Mouse (Mus musculus): ENCODE measurements at regions not wholly inside any gene's neighbourhood (a gene's known extent, or its start where the extent isn't known, plus 50 kb on each side); places are given as distances from the start of the nearest gene placed in this dataset.

DNA sequence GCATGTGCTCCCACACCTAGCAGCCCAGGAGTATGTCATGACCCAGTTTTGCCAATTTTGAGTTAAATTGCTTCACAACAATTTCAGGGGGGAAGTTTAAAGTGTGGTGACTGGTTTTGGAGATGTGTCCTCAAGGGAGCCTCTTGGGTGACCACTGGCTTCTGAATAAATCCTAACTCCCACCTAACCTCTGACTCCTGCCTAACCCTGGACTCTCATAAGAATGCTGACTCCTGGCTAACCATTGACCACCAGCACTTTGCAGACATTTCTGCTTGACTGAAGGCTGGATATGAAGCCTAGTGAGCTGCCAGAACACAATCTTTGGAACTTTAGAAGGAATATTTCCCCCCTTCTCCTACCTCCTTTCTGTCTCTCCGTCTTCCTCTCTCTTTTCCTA lies 133.3 kb upstream of the Tmpo start:
- in situ Hi-C loops (cut with MboI, MseI) = no loop called here

DNA sequence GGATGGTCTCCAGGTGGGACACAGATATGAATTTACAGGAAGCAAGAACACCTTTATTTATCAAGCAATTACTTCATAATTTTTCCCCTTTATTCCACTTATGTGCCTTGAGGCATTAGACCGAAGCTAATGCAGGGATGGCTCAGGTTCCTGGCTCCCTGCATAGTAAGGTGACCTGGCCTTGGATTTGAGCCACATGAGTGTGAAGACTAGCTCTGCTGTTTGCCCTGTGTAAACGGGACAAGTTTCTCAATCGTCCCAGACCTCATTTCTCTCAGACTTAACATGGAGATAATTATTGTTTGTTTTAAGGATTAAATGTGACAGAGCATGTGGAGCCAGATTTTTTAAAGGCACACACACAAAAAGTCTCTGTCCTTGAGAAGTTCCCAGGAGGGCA lies 132.2 kb upstream of the Tmpo start:
- in situ Hi-C loops (cut with MboI, MseI) = no loop called here

DNA sequence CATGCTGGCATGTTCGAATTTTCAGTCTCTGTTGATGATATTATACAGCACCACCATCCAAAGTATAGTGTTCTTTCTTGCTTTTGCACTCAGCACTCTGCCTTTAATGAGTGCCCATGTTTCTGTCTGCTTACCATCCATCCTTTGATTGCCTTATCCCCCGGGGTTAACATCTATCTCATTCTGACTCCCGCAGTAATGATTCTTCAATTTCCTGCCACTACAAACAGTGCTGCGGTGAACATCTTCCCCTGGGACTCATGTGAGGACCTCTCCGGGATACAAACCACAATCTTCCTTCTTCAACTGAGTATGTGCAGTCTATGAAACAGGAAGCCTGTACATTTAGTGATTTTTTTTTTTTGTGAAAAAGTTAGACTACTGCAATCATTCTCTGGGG lies 131.8 kb upstream of the Tmpo start:
- in situ Hi-C loops (cut with MboI, MseI) = no loop called here

DNA sequence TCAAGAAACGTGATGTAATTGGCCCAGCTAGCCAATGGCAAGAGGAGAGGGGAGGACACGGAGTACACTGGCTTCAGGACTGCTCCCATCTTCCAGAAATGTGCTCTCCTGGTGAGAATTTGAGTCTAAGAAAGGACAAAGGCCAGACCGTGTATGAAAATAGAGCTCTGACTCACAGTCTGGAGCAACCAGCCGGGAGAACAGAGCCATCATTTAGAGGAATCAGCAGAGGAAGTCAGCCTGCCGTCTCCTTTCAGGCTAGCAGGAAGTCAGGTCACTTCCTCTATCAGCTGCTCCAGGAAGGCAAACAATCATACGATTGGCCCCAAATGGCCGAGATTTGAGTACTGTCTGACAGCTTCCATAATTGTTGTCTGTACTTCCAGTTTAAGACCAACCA lies 119.0 kb upstream of the Tmpo start:
- in situ Hi-C loops (cut with MboI, MseI) = no loop called here

DNA sequence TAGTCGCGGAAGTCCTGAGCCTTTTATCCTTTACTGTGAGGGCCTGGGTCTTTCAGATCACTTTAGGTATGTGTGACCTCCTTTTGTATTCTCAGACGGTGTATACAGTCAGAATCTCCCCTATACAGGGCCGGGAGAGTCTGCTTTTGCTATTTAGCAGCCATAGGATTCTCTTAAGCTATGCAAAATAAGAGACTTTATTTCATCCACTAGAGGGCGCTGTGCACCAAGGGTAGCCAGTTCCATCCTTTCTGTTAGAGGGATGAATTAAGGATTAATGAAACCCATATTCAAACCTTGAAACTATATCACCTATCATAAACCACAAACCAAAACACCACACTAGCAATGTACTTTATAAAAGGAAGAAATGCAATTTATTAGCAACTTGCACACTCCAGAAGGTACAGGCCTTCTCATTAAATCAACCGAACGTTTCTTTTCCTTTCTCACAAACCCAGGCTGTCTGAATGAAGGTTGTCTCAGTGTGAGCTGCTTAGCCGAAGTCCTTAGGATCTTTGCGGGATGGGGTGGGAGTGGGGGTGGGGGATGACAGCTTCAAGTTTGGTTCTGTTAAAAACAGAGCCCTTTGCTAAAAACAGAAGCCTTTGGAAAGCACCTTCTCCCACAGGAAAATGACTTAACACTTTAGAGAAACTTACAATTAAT lies 116.8 kb upstream of the Tmpo start:
- in situ Hi-C loops (cut with MboI, MseI) = no loop called here

DNA sequence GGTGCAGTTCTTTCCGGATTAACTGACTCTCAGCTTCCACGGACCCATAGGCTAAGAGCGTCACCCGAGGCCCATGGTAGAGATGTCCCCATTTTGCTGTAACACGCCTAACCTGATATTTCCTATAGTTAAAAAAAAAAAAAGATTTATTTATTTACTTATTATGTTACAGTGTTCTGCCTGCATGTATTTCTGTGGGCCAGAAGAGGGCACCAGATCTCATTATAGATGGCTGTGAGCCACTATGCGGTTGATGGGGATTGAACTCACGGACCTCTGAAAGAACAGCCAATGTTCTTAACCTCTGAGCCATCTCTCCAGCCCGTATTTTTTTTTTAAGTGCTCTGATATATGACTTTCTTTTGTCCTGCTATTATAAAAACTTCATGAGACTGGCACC lies 114.2 kb upstream of the Tmpo start:
- in situ Hi-C loops (cut with MboI, MseI) = no loop called here

DNA sequence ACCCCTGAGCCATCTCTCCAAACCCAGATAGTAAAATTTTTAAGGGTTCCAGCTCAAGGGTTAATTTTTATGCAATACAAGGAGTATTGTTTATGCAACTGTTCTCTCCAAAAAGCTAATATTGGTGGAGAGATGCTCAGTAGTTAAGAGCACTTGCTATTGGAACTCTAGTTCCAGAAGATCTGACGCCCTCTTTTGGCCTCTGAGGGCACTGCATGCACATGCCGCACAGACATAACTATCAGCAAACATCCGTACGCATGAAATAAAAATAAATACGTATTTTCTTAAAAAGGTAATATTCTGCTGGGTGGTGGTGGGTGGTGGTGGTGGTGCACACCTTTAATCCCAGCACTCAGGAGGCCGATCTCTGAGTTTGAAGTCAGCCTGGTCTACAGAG lies 112.1 kb upstream of the Tmpo start:
- in situ Hi-C loops (cut with MboI, MseI) = no loop called here

DNA sequence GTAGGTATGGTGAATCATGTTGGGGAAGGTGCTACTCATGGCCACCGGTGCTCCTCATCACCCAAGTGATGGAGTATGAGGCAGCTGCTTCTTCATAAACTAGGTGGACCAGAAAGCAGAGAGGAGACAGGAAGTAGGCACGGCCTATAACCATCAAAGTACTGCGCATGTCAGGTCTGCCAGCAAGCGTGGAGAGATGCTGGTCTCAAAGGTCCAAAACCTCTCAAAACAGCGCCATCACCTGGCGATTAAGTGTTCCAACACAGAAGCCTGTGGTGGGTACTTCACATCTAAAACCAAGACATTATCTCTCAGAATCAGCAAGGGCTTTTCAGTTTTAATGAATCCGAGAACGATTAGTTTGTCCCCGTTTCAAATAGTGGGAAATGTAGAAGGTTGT lies 103.1 kb upstream of the Tmpo start:
- in situ Hi-C loops (cut with MboI, MseI) = no loop called here

DNA sequence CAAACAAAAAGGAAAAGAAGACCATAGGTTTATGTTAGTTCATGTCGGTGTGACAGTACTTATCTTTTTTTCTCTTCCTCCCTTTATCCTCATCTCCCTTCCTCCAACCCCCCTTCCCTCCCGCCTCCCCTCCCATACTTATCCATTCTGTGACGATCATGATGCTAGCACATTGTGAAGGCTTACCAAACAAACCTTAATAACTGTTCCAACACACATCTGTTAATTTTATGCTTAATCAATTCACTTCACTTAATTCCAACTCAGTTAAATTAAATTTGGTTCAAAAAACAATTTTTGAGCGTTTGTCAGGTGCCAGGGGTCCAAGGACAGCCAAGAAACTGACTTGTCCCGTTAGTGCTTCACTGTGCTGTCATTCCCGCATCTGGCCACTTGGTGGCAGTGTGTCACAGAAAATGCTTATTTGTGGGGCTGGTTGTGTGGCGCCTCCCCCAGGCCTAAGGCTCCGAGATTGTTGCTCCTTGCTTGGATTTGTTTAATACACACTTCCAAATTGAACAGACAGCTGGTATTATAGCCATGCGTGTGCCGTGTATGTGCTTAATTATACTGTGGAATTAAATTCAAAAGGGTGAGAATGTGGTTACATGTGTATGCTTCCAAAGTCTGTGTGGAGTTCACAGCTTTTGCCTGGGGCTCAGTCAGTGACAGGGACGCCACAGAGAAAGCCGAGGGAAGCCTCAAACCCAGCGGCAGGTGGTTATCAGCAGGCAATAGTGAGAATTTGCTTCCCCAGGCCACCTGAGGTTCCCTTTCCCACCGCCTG lies 90.0 kb upstream of the Tmpo start:
- in situ Hi-C loops (cut with MboI, MseI) = loop anchor here (10.0 kb wide), 1 partner anchor 1754 kb away; no protein-coding TSS in a partner anchor

DNA sequence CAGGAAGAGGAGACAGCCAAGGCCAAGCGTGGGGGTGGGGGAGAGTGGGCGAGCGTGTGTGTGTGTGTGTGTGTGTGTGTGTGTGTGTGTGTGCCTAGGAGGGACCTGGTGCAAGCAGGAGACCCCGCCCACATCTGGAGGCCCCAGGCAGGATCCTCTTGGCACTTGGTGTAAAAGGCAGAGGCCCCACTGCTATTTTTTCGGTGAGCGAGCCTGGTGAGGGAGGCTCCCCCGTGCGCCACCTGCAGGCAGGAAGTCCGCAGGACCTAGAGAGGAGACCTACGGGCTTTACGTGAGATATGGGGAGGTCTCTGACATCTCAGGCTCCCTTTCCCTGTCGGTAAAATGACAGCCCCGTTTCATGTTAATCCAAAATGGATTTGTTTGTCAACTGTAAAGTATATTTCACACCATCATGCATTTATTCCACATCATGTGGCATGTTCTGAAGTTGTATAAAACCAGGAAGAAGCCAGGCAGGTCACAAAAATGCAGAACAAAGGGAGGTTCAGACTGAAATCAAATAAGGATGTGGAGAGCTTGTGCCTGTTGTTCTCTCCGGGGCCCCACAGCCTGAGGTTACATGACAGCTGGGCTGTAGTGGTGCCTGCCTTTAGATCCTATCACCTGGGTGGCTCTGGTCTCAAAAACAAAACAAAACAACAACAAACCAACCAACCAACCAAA lies 89.3 kb upstream of the Tmpo start:
- in situ Hi-C loops (cut with MboI, MseI) = loop anchor here (10.0 kb wide), 1 partner anchor 1754 kb away; no protein-coding TSS in a partner anchor

DNA sequence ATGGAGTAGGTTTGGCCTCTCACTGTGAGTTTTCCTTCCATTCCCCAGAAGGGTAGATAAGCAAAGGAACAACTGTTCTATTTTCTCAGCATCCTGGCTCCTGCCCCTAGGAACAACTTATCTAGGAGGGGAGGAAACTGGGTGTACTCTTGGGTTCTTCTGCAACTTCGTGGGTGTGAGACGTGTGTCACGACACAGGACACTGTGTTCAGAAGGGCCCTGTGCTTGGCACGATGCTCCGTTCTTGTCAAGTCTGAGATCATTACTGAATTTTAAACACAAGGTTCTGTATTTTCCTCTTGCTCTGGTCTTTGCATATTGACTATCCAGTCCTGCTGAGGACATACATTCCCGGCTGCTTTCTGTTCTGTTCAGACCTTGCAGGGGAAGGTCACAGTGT lies 86.8 kb upstream of the Tmpo start:
- in situ Hi-C loops (cut with MboI, MseI) = no loop called here

DNA sequence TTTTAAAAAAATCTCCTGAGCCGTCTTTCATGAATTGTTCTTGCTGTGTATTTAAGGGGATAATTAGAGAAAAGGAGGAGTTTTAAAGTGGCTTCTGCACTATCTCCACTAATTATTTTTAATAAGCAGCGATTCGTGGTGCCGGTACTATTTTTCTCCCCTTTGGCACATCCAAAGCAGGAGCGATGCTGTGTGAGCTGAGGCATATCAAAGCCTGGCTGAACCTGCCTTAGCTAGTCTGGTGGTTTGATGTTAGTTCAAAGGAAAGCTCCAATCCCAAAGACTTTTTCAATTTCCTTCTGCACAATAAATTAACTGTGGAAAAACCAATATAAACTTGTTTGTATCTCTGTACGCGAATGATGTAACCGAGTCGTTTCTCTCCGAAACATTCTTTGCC lies 79.3 kb upstream of the Tmpo start:
- in situ Hi-C loops (cut with MboI, MseI) = no loop called here

DNA sequence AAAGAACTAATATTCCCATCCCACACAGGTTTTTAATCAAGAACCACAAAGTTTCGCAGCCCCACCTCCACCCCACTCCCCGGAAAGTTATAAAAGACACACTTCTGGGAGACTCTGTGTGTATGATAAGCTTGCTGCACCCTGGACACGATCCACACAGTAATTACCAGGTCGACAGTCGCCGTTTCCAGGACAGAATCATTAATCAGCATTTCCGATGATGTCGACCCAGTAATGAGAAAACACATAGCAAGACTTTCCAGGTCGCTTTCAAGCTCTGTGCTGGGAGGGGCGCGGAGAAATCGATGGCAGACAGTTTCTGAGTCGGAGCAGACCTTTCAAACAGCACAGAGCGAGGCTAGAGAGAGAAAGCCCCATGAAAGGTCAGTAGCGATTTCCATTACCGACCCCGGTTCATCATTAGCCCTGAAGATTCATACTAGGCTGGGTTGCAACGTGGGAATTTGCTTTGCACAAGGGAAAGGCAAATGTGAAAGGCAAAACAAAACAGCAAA lies 68.6 kb upstream of the Tmpo start:
- in situ Hi-C loops (cut with MboI, MseI) = no loop called here

DNA sequence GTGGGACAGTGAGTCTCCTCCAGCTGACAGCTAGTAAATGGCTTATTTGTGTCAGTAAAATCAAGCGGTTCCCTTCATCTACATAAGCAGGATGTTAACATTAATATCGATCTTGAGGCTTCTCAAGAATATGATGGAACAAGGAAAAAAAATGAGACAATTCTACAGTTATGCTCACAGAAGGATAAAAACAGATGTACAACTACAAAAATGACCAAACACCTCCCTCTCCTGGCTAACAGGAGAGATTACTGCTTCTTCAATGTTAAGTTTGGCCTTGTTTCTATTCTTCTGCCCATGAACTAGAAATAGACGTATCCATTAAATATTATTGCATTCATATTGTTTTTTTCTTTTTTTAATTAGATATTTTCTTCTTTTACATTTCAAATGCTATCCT lies 63.2 kb upstream of the Tmpo start:
- in situ Hi-C loops (cut with MboI, MseI) = no loop called here

DNA sequence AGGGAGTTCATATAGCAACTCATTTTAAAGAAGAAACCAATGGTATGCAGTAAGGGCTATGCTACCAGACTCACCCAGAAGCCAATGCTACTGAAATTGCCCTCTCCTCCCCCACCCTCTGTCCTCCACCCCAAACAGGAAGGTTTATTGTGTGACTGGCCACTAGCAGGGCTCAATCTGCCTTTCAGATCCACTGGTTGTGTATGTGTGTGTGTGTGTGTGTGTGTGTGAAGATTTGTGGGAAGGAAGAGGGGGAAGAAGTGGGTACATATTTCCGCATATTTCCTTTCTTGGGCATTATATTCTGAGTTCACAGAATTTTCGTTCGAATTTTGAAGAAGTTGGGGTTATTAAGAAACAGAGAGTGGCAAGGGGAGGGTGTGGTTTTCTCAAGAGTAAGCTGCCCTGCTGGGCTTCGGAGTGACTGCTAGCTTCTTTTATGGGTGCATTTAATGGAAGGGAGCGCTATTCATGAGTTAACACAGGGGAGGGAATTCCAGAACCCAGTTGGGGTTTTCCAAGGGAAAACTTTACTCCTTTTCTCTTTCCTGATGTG lies 61.5 kb upstream of the Tmpo start:
- in situ Hi-C loops (cut with MboI, MseI) = no loop called here

DNA sequence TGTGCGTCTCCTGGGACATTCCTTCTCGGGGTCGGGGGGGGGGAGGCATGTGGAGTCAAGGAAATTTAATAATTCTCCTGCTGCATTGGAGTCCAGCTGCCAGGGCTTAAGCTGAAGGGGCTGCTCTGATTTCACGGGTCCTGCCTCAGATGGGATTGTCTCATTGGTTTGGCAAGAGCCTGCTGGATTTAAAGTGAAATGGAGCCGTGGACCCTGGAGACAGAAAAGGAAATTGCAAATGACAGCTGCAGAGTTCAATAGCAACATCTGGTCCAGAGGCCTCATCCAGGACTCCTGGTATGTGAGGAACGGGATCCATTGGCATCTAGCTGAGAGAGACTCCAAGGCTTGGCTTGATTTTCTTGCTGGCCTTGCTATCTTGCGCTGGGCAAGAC lies 60.5 kb upstream of the Tmpo start:
- in situ Hi-C loops (cut with MboI, MseI) = no loop called here

DNA sequence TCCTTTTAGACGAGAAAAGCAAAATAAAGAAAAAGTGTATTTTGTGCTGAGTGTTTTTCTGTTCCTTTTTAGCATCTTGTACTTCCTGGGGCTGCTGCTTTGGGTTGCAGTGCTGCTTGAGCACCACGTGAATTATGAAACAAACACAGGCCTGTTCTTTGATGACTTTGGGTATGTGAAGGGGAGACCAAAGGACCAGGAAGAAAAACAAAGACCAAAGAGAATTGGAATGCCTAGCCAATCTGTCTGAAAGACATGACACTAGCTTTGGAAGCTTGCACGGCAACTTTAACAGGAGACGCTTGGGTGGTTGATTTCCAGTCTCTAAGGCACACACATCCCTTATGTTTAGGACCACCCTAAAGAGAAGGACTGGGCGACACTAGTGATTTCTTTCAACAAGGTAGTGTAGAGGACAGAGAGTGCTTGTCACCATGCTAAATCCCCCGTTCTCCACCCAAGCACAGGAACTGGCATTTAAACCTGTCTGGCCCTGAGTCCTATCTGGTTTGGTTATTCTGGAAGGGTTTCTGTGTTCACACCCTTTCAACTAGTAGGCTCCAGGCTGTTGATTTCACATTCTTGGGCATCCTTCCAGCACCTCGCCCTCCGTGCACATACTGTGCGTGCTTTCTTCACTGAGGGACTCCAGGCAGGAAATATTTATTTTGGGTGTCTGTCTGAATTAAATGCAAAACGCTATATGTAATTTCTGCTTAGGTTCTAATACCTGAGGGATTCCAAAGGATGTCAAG lies 59.9 kb upstream of the Tmpo start:
- in situ Hi-C loops (cut with MboI, MseI) = no loop called here

DNA sequence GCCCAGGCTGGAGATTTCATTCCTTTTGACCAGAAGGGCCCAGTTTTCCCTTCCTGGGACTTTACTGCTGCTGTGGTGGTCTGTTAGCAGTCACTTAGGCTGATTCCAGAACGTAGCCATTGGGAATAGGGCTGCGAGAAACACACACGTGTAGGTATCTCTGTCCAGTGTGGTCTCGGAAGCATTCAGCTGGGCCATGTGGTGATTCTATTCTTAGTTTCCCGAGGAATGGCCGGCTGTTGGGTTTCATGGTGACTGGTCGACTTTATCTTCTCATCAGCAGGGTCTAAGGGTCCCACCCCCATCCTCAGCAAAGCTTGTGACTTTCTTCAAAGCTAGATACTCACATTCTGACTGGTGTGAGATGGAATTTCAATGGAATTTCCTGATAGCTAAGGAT lies 59.2 kb upstream of the Tmpo start:
- in situ Hi-C loops (cut with MboI, MseI) = no loop called here

DNA sequence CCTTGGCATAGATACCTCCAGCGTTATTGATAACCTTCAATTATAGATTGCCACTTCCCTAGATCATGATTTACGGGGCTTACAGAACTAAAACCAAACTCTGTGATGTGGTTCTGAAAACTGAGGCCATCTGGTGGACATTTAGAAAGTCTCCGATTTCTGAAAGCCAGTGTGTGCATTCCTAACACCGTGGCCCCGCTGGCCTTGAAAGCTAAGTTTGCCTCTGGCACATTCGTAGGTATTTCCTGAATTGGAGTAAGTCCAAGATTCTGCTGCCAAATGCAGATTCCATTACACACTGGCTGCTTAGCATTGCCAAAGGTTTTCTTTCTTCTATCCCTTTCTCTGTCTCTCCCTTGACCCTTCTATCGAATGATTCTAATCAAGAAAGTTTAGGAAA lies 55.7 kb upstream of the Tmpo start:
- in situ Hi-C loops (cut with MboI, MseI) = no loop called here

DNA sequence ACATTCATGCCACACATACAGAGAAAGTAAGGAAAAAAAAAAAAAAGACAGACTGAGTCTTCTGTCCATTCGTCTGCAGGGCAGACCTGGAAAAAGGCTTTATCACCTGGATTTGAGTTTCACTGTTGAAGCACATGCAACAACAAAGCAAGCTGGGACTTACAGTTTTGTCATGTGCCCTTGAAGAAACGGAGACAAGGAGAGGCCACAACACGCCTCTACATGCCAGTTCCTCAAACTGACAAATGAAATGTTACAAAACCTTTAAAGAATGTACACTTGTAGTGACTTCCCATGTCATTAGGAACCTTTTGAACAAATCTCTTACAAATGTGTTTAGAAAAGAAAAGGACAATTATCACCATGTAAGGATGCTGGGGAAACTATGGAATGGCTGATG lies 53.6 kb upstream of the Tmpo start:
- in situ Hi-C loops (cut with MboI, MseI) = no loop called here
